Mouse (Mus musculus): Measurements from ENCODE around the gene Slc25a43. TPM values are rescaled to one million over a fixed set of nuclear protein-coding genes. Genes with fewer than 3 reads are reported as not detected.

The Slc25a43 gene
- polyA plus RNA-seq, 1 experiment from 2014 or later = 1.7 TPM

GRCm38 (mm10) chrX:36757796-36758472 is 14.5 kb downstream of the Slc25a43 start:
- no peak overlapping the region for H3K4me3 ChIP-seq
- H3K27ac ChIP-seq = no peak overlapping the region
- H3K4me1 ChIP-seq = no peaks in the 10 kb centered on the region
- no peak overlapping the region for H3K9ac ChIP-seq
- no peak overlapping the region for H3K4me2 ChIP-seq
- H3K9me3 ChIP-seq = no peaks in the 10 kb centered on the region
- no peaks in the 10 kb centered on the region for H3K36me3 ChIP-seq
- no peaks in the 10 kb centered on the region for H3K27me3 ChIP-seq
- WGBS = 75% methylated on average over 7 of the region's 7 CpGs
- ATAC-seq (ENCODE audit: insufficient number of reproducible peaks, insufficient read depth, low FRiP score, low TSS enrichment, low read depth) = no peak

DNA sequence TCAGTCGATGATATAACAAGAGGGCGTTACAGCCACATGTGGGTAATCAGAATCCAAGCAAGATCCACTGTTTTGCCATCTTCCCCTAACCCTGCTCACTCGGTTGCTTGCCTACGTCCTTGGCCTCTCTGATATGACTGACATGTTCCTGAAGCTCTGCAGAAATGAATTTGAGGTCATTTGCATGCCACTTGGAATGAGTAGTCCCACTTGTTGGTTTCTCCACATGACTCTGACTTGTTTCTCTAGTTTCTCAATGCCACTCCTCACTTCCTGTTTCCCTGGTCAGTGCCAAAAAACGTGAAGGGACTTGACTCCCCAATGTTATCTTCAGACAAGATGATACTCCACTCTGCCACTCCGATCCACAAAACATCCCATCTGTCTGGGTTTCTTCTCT is 15.1 kb downstream of the Slc25a43 start:
- 57% methylated on average over 6 of the region's 6 CpGs for WGBS
- Histone ChIP-seq H3K9me3 (no peaks in the 10 kb centered on the region), H3K36me3 (no peaks in the 10 kb centered on the region), H3K4me2 (no peak overlapping the region), H3K4me3 (no peak overlapping the region), H3K9ac (no peak overlapping the region), H3K4me1 (no peaks in the 10 kb centered on the region), H3K27me3 (no peaks in the 10 kb centered on the region), H3K27ac (no peak overlapping the region)
- ATAC-seq (ENCODE audit: insufficient number of reproducible peaks, insufficient read depth, low FRiP score, low TSS enrichment, low read depth) = no peak

- H3K36me3 ChIP-seq = no peaks in the 10 kb centered on the region
- 60% methylated on average over 6 of the region's 6 CpGs for WGBS
- H3K9ac ChIP-seq = no peak overlapping the region
- no peaks in the 10 kb centered on the region for H3K4me1 ChIP-seq
- no peak overlapping the region for H3K4me2 ChIP-seq
- no peaks in the 10 kb centered on the region for H3K27me3 ChIP-seq
- no peak overlapping the region for H3K27ac ChIP-seq
- no peaks in the 10 kb centered on the region for H3K9me3 ChIP-seq
- ATAC-seq (ENCODE audit: insufficient number of reproducible peaks, insufficient read depth, low FRiP score, low TSS enrichment, low read depth) = no peak
- no peak overlapping the region for H3K4me3 ChIP-seq
These were observed 17.6 kb downstream of the Slc25a43 start for GRCm38 (mm10) chrX:36760946-36761635.

DNA sequence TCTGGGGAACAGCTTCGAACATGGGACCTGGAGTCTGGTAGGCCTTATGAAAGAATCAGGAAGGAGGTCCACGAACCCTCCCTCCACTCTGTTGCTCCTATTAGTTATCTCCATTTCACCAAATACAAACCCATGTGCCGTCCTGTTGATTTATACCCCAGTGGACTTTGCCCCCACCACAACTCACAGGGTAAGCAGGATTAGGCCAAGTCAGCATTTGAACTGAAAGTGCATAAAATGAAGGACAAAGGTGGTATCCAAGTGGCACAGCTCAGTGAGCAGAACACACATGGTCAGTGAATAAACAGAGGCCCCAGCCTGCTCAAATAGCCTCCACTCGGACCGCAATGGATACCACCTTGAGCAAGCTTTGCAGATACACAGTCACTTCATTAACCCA is 18.8 kb downstream of the Slc25a43 start:
- Histone ChIP-seq H3K4me3 (no peak overlapping the region), H3K4me2 (no peak overlapping the region), H3K9ac (no peak overlapping the region), H3K27me3 (no peaks in the 10 kb centered on the region), H3K4me1 (no peaks in the 10 kb centered on the region), H3K9me3 (no peaks in the 10 kb centered on the region), H3K36me3 (no peaks in the 10 kb centered on the region), H3K27ac (no peak overlapping the region)
- no peak for ATAC-seq (ENCODE audit: insufficient number of reproducible peaks, insufficient read depth, low FRiP score, low TSS enrichment, low read depth)
- 79% methylated on average over 5 of the region's 5 CpGs for WGBS

DNA sequence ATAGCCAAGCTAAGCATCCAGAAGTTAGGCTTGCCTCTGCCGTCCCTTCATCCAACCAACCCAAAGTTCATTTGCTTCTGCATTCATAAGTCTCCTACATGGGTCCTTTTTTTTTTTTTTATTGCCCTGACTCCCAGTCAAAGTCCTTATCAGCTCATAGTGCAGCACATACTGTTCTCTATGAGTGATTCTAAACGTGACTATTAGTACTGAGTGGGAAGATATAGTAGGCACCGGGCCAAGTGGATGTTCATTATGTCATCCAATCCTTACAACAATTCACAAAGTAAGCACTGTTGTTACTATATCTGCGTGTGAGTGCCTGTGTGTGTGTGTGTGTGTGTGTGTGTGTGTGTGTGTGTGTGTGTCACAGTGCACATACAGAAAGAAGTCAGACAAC is 19.4 kb downstream of the Slc25a43 start:
- Histone ChIP-seq H3K27me3 (no peaks in the 10 kb centered on the region), H3K9ac (no peak overlapping the region), H3K36me3 (no peaks in the 10 kb centered on the region), H3K4me2 (no peak overlapping the region), H3K27ac (no peak overlapping the region), H3K9me3 (no peaks in the 10 kb centered on the region), H3K4me3 (no peak overlapping the region), H3K4me1 (no peaks in the 10 kb centered on the region)
- no peak for ATAC-seq (ENCODE audit: insufficient number of reproducible peaks, insufficient read depth, low FRiP score, low TSS enrichment, low read depth)
- WGBS = 71% methylated on average over 4 of the region's 4 CpGs

DNA sequence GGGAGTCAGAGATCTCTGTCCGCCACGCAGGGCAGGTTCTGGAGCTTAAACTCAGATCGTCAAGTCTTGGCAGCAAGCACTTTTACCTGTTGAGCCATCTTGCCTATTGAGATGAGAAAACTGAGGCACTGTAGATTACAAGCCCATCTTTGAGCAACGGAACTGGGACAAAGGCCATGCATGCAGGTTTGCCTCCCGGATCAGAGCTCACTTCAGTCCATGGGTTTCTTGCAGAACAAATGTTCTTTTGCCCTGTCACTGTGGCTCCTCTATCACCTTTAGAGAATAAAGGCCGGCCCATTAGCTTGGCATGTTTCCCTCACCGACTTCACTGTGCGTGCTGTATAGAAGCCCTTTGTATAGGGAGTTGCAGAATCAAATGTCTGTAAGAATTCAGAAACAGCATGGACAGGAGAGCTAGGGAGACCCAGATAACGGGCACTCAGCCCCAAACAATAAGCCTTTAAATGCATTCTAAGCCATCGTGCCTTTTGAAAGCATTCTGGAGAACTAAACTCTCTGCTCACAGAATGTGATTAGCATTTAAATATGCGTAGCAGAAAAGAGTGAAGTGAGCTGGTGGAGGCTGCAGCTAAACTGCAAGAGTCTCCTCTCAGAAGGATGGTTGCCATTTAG is 20.0 kb downstream of the Slc25a43 start:
- Histone ChIP-seq H3K4me1 (no peaks in the 10 kb centered on the region), H3K27me3 (no peaks in the 10 kb centered on the region), H3K27ac (0 out of 2 replicates have a peak overlapping the region, but pooled peaks have one; percentile 1), H3K9ac (no peak overlapping the region), H3K4me2 (no peak overlapping the region), H3K36me3 (no peaks in the 10 kb centered on the region), H3K4me3 (no peak overlapping the region), H3K9me3 (no peaks in the 10 kb centered on the region)
- no peak for ATAC-seq (ENCODE audit: insufficient number of reproducible peaks, insufficient read depth, low FRiP score, low TSS enrichment, low read depth)
- WGBS = 42% methylated on average over 11 of the region's 11 CpGs

DNA sequence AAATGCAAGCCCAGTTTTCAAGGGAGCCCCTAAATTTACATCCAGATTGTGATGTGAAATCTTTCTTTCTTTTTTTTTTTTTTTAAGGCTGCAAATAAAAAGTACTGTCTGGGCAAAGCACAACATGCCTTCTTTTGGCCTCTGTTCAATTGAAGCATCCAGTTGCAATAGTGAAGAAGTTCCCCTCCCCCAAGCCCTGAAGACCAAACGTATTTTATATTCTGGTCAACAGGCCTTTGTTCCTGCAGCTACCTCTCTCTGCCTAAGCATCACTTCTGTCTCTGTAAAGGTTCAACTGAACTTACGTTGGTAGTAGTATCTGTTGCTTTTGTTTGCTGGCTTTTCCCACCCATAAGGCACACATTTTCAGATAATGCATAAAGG is 20.5 kb downstream of the Slc25a43 start:
- H3K9ac ChIP-seq = no peak overlapping the region
- no peak overlapping the region for H3K4me2 ChIP-seq
- no peaks in the 10 kb centered on the region for H3K36me3 ChIP-seq
- no peak overlapping the region for H3K4me3 ChIP-seq
- WGBS = 31% methylated on average over 2 of the region's 2 CpGs
- no peaks in the 10 kb centered on the region for H3K27me3 ChIP-seq
- no peaks in the 10 kb centered on the region for H3K9me3 ChIP-seq
- H3K4me1 ChIP-seq = no peaks in the 10 kb centered on the region
- no peak for ATAC-seq (ENCODE audit: insufficient number of reproducible peaks, insufficient read depth, low FRiP score, low TSS enrichment, low read depth)
- no peak overlapping the region for H3K27ac ChIP-seq

- no peak for ATAC-seq (ENCODE audit: insufficient number of reproducible peaks, insufficient read depth, low FRiP score, low TSS enrichment, low read depth)
- no peaks in the 10 kb centered on the region for H3K4me1 ChIP-seq
- H3K4me2 ChIP-seq = no peak overlapping the region
- WGBS = 63% methylated on average over 5 of the region's 5 CpGs
- H3K9me3 ChIP-seq = no peaks in the 10 kb centered on the region
- no peaks in the 10 kb centered on the region for H3K36me3 ChIP-seq
- no peak overlapping the region for H3K9ac ChIP-seq
- no peak overlapping the region for H3K4me3 ChIP-seq
- no peak overlapping the region for H3K27ac ChIP-seq
- H3K27me3 ChIP-seq = no peaks in the 10 kb centered on the region
These were observed 23.9 kb downstream of the Slc25a43 start for GRCm38 (mm10) chrX:36767386-36767785.

- Histone ChIP-seq H3K4me1 (no peaks in the 10 kb centered on the region), H3K4me3 (no peak overlapping the region), H3K9ac (no peak overlapping the region), H3K4me2 (no peak overlapping the region), H3K36me3 (no peaks in the 10 kb centered on the region), H3K27me3 (no peaks in the 10 kb centered on the region), H3K9me3 (no peaks in the 10 kb centered on the region), H3K27ac (no peak overlapping the region)
- no peak for ATAC-seq (ENCODE audit: insufficient number of reproducible peaks, insufficient read depth, low FRiP score, low TSS enrichment, low read depth)
- WGBS = 78% methylated on average over 6 of the region's 6 CpGs
These were observed 29.1 kb downstream of the Slc25a43 start for GRCm38 (mm10) chrX:36772591-36772990.

DNA sequence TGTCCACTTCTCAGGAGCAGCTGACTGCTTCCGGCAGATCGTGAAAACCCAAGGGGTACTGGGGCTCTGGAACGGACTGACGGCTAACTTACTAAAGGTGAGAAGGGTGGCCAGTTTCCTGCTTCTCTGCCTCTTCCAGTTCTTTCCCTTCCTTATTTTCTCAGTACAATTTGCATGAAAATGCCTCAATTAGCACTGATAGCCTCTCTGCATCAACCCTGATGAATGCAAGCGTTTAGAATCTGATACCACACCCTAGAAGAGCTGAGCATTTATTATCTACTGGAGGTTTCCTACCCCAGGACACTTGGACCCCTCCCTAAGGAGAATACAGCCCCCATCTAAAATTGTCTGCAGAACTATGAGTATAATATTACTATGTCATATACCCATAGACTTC is 32.1 kb downstream of the Slc25a43 start:
- Histone ChIP-seq H3K9me3 (no peaks in the 10 kb centered on the region), H3K4me3 (no peak overlapping the region), H3K9ac (no peak overlapping the region), H3K27me3 (no peaks in the 10 kb centered on the region), H3K4me2 (no peak overlapping the region), H3K27ac (no peak overlapping the region), H3K4me1 (no peaks in the 10 kb centered on the region), H3K36me3 (no peaks in the 10 kb centered on the region)
- no peak for ATAC-seq (ENCODE audit: insufficient number of reproducible peaks, insufficient read depth, low FRiP score, low TSS enrichment, low read depth)
- WGBS = 88% methylated on average over 5 of the region's 5 CpGs

GRCm38 (mm10) chrX:36777694-36778093 is 34.2 kb downstream of the Slc25a43 start:
- no peaks in the 10 kb centered on the region for H3K36me3 ChIP-seq
- no peaks in the 10 kb centered on the region for H3K9me3 ChIP-seq
- H3K27ac ChIP-seq = no peak overlapping the region
- H3K27me3 ChIP-seq = no peaks in the 10 kb centered on the region
- no peaks in the 10 kb centered on the region for H3K4me1 ChIP-seq
- no peak for ATAC-seq (ENCODE audit: insufficient number of reproducible peaks, insufficient read depth, low FRiP score, low TSS enrichment, low read depth)
- H3K4me3 ChIP-seq = no peak overlapping the region
- 54% methylated on average over 4 of the region's 4 CpGs for WGBS
- H3K9ac ChIP-seq = no peak overlapping the region
- H3K4me2 ChIP-seq = no peak overlapping the region

- ATAC-seq (ENCODE audit: insufficient number of reproducible peaks, insufficient read depth, low FRiP score, low TSS enrichment, low read depth) = no peak
- no peaks in the 10 kb centered on the region for H3K36me3 ChIP-seq
- H3K4me1 ChIP-seq = no peaks in the 10 kb centered on the region
- no peak overlapping the region for H3K9ac ChIP-seq
- H3K9me3 ChIP-seq = no peaks in the 10 kb centered on the region
- no peak overlapping the region for H3K4me2 ChIP-seq
- H3K4me3 ChIP-seq = no peak overlapping the region
- WGBS = 58% methylated on average over 4 of the region's 4 CpGs
- H3K27ac ChIP-seq = no peak overlapping the region
- no peaks in the 10 kb centered on the region for H3K27me3 ChIP-seq
These were observed 45.9 kb downstream of the Slc25a43 start for GRCm38 (mm10) chrX:36789360-36789759.

Data from embryonic facial prominence, embryonic 13.5 days (tissue).